Mouse (Mus musculus): Measurements from ENCODE around the gene Uqcc2. TPM values are rescaled to one million over a fixed set of nuclear protein-coding genes. Genes with fewer than 3 reads are reported as not detected.

Uqcc2 gene
- polyA plus RNA-seq, 1 experiment from 2014 or later, result 379 TPM

DNA sequence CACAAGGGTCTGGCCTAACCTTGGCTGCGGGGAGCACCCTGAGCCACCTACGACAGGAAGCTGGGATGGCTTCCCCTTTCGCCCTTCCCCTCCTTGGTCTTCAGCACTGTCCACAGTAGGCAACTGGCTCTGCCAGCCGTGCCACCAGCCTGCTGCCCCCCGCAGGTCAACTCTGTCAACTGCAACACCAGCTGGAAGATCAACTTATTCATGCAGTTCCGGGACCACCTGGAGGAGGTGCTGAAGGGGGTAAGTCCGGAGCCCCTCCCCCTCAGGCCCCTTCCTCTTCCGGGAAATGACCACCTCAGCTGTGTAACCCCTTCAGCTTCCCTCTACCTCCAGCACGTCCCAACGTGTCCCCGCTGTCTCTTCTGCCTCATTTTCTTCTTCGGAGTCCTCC is 46.3 kb downstream of the Uqcc2 start:
- H3K4me2 ChIP-seq, result no peak overlapping the region
- no peaks in the 10 kb centered on the region for H3K27me3 ChIP-seq
- no peak overlapping the region for H3K9ac ChIP-seq
- H3K4me1 ChIP-seq (replicated peaks), result 0 out of 2 replicates have a peak, but pooled peaks cover 3% of the 10 kb centered on the region
- no peak overlapping the region for H3K27ac ChIP-seq (replicated peaks)
- no peak for ATAC-seq (ENCODE audit: low FRiP score, low read depth)
- no peaks in the 10 kb centered on the region for H3K9me3 ChIP-seq
- 41% methylated on average over 12 of the region's 12 CpGs for WGBS
- H3K36me3 ChIP-seq, result no peaks in the 10 kb centered on the region
- H3K4me3 ChIP-seq, result no peak overlapping the region

DNA sequence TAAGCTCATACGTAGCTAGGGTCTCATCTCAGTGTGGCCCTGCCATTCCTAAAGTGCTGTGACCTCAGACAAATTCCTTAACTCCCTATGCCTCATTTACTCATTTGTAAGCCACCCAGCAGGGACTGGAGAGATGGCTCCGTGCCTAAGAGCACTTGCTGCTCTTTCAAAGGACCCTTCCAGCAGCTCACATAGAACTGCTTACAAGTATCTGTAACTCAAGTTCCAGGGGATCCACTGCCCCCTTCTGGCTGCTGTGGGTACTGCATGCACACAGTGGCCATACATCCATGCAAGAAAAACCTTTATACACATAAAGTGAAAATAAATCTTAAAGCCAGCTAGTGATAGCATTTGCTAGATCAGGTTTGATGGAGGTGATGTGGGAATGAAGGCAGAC is 48.0 kb downstream of the Uqcc2 start:
- 17% methylated on average over 2 of the region's 2 CpGs for WGBS
- ATAC-seq (ENCODE audit: low FRiP score, low read depth), result no peak
- Histone ChIP-seq H3K9ac (no peak overlapping the region), H3K4me3 (no peak overlapping the region), H3K4me1 (replicated peaks) (0 out of 2 replicates have a peak, but pooled peaks cover 3% of the 10 kb centered on the region), H3K36me3 (no peaks in the 10 kb centered on the region), H3K27ac (replicated peaks) (no peak overlapping the region), H3K9me3 (no peaks in the 10 kb centered on the region), H3K27me3 (no peaks in the 10 kb centered on the region), H3K4me2 (no peak overlapping the region)

DNA sequence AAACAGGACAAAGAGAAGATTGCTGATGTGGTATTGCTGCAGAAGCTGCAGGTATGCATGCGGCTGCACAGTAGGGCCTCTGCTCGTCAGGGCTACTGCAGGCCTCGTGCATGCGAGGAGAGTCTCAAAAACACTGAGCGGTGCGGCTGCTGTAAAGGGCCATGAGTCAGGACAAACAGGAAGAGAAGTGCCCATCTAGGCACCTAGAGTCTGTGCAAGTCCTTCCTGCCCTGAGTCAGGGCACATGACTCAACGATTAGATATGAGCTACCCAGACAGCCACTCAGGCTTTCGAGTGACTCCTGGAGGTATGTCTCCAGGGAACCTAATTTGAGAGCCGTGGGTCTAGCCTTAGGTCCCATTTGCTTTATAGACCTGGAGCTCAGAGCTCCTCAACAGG is 50.1 kb downstream of the Uqcc2 start:
- H3K9ac ChIP-seq, result no peak overlapping the region
- no peak overlapping the region for H3K4me2 ChIP-seq
- no peaks in the 10 kb centered on the region for H3K36me3 ChIP-seq
- no peaks in the 10 kb centered on the region for H3K9me3 ChIP-seq
- no peak overlapping the region for H3K27ac ChIP-seq (replicated peaks)
- 0 out of 2 replicates have a peak, but pooled peaks cover 3% of the 10 kb centered on the region for H3K4me1 ChIP-seq (replicated peaks)
- H3K27me3 ChIP-seq, result no peaks in the 10 kb centered on the region
- no peak overlapping the region for H3K4me3 ChIP-seq
- no peak for ATAC-seq (ENCODE audit: low FRiP score, low read depth)
- 82% methylated on average over 9 of the region's 9 CpGs for WGBS

DNA sequence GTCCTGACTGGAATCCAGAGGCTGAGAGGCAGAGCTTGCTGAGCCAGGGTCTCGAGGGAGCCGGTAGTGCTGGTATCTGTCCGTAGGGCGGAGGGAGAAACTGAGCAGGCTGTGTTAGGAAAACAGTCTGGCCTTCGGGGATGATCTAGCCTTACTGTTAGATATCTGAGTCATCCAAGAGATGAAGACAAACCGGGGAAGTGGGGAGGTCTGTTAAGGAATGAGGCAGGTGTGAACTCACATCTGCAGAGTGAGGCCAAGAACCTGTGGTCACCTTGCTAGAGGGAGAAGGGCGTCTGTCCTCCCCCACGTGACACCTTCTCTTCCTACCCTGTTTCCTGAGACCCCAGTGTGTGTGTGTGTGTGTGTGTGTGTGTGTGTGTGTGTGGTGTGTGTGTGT is 50.9 kb downstream of the Uqcc2 start:
- H3K9ac ChIP-seq, result no peak overlapping the region
- no peak overlapping the region for H3K27ac ChIP-seq (replicated peaks)
- no peaks in the 10 kb centered on the region for H3K9me3 ChIP-seq
- H3K4me2 ChIP-seq, result no peak overlapping the region
- no peak for ATAC-seq (ENCODE audit: low FRiP score, low read depth)
- no peaks in the 10 kb centered on the region for H3K27me3 ChIP-seq
- 70% methylated on average over 8 of the region's 8 CpGs for WGBS
- 0 out of 2 replicates have a peak, but pooled peaks cover 3% of the 10 kb centered on the region for H3K4me1 ChIP-seq (replicated peaks)
- H3K36me3 ChIP-seq, result no peaks in the 10 kb centered on the region
- H3K4me3 ChIP-seq, result no peak overlapping the region

DNA sequence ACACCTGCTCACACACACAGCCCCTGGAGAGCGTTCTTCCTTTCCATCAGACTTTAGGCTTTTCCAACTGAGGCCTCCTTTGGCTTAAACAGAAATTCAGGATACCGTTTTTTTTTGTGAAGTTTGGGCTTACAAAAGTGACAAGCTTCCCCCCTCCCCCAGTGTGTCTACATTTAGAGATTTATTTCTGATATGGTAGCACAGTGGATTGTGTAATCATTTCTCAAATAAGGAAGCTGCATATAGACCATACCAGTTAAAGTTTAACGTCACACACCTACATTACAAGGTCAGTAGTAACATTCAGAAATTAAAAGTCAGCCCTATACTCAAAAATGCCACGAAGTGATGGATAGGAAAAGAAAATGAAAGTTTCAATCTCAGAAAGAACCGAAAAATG is 51.8 kb downstream of the Uqcc2 start:
- Histone ChIP-seq H3K27me3 (no peaks in the 10 kb centered on the region), H3K36me3 (no peaks in the 10 kb centered on the region), H3K9me3 (no peaks in the 10 kb centered on the region), H3K4me3 (no peak overlapping the region), H3K4me2 (no peak overlapping the region), H3K27ac (replicated peaks) (no peak overlapping the region), H3K9ac (no peak overlapping the region), H3K4me1 (replicated peaks) (0 out of 2 replicates have a peak, but pooled peaks cover 3% of the 10 kb centered on the region)
- no peak for ATAC-seq (ENCODE audit: low FRiP score, low read depth)
- WGBS, result 87% methylated on average over 5 of the region's 5 CpGs

DNA sequence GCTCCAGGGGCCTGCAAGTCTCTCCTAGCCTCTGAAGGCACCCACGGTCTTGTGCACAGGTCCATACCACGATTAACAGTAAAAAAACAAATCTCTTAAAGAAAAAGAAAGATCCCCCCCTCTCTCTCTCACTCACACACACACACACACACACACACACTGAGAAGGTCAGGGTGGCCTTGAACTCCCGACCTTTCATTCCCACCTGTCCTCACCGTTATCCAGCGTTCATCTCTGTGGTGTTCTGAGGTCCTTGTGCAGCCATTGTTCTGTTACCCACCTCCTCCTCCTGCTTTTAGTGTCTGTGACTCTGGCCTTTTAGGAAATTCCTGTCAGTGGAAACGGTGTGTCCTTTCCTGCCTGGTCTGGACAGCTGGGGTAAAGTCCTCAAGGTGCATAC is 55.2 kb downstream of the Uqcc2 start:
- H3K27ac ChIP-seq (replicated peaks), result no peak overlapping the region
- no peak overlapping the region for H3K4me3 ChIP-seq
- no peaks in the 10 kb centered on the region for H3K36me3 ChIP-seq
- H3K27me3 ChIP-seq, result no peaks in the 10 kb centered on the region
- H3K4me1 ChIP-seq (replicated peaks), result 0 out of 2 replicates have a peak, but pooled peaks cover 3% of the 10 kb centered on the region
- no peak overlapping the region for H3K9ac ChIP-seq
- WGBS, result 86% methylated on average over 6 of the region's 6 CpGs
- ATAC-seq (ENCODE audit: low FRiP score, low read depth), result no peak
- no peak overlapping the region for H3K4me2 ChIP-seq
- no peaks in the 10 kb centered on the region for H3K9me3 ChIP-seq

DNA sequence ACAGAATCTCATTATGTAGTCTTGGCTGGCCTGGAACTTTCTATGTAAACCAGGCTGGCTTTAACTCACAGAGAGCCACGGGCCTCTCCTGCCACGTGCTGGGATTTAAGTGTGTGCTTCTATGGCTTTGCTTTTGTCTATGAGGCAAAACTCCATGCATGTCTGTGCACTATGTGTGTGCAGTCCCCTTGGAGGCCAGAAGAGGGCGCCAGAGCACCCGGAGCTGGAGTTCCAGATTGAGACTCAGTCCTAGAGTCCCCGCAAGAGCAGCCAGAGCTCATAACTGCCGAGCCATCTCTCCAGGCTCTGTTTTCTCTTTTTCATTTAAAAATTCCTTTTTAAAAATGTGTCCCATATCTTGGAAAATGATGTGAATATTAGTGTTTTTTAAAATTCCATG is 55.8 kb downstream of the Uqcc2 start:
- Histone ChIP-seq H3K27me3 (no peaks in the 10 kb centered on the region), H3K9ac (no peak overlapping the region), H3K4me2 (no peak overlapping the region), H3K36me3 (no peaks in the 10 kb centered on the region), H3K4me1 (replicated peaks) (no peaks in the 10 kb centered on the region), H3K4me3 (no peak overlapping the region), H3K27ac (replicated peaks) (no peak overlapping the region), H3K9me3 (no peaks in the 10 kb centered on the region)
- ATAC-seq (ENCODE audit: low FRiP score, low read depth), result no peak
- WGBS, result 86% methylated on average over 6 of the region's 6 CpGs

DNA sequence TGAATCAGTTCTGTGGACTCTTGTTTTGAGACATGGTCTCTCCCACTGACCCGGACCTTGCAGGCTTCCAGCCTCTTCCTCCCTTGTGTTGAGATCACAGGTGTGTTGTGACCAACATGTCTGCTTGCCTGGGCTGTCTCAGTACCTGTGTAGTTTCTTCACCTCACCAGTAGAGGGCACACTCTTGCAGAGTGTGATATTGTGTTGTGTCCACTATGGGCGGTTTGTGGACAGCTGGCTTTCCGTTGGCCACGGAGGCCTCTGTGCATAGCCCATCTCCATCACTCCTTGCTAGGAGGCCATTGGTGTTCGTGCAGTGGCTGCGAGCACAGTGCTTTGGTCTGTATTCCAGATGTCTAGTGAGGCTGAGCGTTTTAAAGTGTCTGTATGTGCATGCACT is 56.6 kb downstream of the Uqcc2 start:
- Histone ChIP-seq H3K36me3 (no peaks in the 10 kb centered on the region), H3K27me3 (no peaks in the 10 kb centered on the region), H3K27ac (replicated peaks) (no peak overlapping the region), H3K4me1 (replicated peaks) (no peaks in the 10 kb centered on the region), H3K4me2 (no peak overlapping the region), H3K4me3 (no peak overlapping the region), H3K9me3 (no peaks in the 10 kb centered on the region), H3K9ac (no peak overlapping the region)
- 96% methylated on average over 7 of the region's 7 CpGs for WGBS
- no peak for ATAC-seq (ENCODE audit: low FRiP score, low read depth)

DNA sequence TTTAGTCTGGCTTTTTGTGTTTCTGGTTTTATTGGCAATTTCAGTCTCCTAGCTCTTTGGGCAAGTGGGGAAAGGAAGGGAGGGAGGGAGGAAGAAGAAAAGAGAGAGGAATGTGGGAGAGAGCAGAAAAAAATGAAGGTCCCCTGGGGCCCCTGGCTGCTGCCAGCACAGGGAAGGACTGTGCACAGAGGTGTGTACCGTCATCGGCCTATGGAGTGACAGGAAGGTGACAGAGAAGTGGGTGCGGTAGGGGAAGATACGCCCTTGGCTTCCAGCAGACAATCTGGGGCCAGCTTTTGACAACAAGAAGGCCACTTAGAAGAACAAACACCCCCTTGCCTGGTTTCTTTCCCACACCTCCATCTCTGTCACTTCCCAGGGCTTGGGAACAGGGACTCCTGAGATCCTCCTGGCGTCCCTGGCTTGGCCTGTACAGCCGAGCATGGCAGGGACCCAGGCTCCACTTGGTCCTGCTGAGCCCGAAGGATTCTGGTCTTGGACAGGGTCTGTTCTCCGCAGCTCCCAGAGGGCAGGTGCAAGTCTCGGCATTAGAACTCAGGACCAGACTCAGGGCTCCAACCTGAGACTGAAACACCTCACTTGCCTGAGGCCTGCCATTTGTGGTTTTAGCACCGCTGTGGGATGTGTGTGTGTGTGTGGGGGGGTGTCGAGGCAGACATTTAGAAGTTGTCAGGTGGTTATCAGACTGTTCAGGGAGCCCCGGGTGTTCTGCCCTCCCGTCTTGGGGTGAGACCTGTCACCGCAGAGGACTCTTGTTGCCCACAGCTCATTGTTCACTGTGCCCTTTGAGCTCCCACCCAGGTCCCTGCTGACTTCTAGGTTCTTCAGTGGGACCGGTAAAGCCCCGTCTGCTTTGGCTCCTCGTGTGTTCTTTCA is 58.6 kb downstream of the Uqcc2 start:
- Histone ChIP-seq H3K4me3 (no peak overlapping the region), H3K9ac (no peak overlapping the region), H3K27ac (replicated peaks) (no peak overlapping the region), H3K4me1 (replicated peaks) (0 out of 2 replicates have a peak, but pooled peaks cover under 1% of the 10 kb centered on the region), H3K27me3 (no peaks in the 10 kb centered on the region), H3K4me2 (no peak overlapping the region), H3K36me3 (no peaks in the 10 kb centered on the region), H3K9me3 (no peaks in the 10 kb centered on the region)
- ATAC-seq (ENCODE audit: low FRiP score, low read depth), result no peak
- WGBS, result 79% methylated on average over 17 of the region's 17 CpGs

DNA sequence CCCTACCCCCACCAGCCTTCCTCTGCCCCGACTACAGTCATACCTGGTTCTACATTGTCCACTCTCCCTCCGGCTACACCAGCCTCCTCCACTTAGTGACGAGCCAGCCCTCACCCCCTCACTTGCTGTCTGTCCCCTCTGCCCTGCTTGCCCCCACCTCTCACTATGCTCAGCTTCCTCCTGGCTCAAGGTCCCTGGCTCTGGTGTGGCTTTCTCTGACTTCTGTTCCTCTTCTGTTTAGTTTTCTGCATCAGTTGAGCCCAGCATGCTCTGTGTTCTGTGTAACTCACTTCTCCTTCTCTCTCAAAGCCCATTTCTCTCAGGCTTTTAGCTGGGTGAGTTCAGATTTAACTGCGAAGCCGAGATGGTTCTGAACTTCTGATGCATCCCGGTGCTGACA is 59.5 kb downstream of the Uqcc2 start:
- Histone ChIP-seq H3K9ac (no peak overlapping the region), H3K4me2 (no peak overlapping the region), H3K27me3 (no peaks in the 10 kb centered on the region), H3K36me3 (no peaks in the 10 kb centered on the region), H3K4me1 (replicated peaks) (0 out of 2 replicates have a peak, but pooled peaks cover 7% of the 10 kb centered on the region), H3K4me3 (no peak overlapping the region), H3K9me3 (no peaks in the 10 kb centered on the region), H3K27ac (replicated peaks) (no peak overlapping the region)
- 72% methylated on average over 6 of the region's 6 CpGs for WGBS
- ATAC-seq (ENCODE audit: low FRiP score, low read depth), result no peak

DNA sequence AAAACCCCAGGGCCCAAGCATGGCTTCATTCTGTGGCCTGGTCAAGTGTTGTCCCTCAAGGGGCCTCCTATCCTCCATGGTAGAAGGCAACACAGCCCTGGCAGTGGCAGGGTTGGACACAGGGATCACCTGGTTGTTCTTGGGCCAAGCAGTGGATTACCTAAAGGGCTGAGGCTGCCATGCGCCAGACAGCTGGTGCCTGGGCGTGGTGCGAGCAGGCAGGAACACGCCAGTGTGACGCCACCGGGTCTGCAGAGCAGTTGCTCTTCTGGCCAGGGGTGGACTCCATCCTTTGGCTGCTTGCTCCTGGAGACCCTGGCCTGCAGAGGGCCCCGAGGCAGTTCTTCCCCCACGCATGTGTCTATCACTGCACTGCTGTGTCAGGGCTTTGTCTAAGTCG is 59.9 kb downstream of the Uqcc2 start:
- H3K27me3 ChIP-seq, result no peaks in the 10 kb centered on the region
- no peak overlapping the region for H3K4me2 ChIP-seq
- H3K4me3 ChIP-seq, result no peak overlapping the region
- H3K27ac ChIP-seq (replicated peaks), result no peak overlapping the region
- WGBS, result 71% methylated on average over 9 of the region's 9 CpGs
- H3K4me1 ChIP-seq (replicated peaks), result 0 out of 2 replicates have a peak, but pooled peaks cover 8% of the 10 kb centered on the region
- ATAC-seq (ENCODE audit: low FRiP score, low read depth), result no peak
- no peak overlapping the region for H3K9ac ChIP-seq
- H3K36me3 ChIP-seq, result no peaks in the 10 kb centered on the region
- H3K9me3 ChIP-seq, result no peaks in the 10 kb centered on the region

DNA sequence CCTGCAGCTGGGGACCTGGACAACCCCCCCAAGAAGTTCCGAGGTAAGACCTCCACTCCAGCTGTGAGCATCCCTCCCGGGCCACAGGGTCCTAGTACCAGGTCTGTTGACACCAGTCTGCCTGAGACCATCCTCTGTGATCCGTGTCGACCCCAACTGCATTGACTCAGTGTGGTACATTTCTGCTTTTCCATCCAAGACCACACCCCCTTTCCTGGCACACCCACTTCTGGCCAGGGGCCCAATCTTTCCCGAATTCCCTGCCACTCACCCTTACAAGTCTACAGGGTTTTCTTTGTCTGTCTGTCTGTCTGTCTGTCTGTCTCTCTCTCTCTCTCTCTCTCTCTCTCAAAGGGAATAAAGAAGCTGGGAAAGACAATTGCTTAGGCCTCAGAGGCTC is 60.6 kb downstream of the Uqcc2 start:
- Histone ChIP-seq H3K27ac (replicated peaks) (no peak overlapping the region), H3K4me3 (no peak overlapping the region), H3K27me3 (no peaks in the 10 kb centered on the region), H3K9ac (no peak overlapping the region), H3K4me1 (replicated peaks) (0 out of 2 replicates have a peak, but pooled peaks cover 8% of the 10 kb centered on the region), H3K9me3 (no peaks in the 10 kb centered on the region), H3K36me3 (no peaks in the 10 kb centered on the region), H3K4me2 (no peak overlapping the region)
- no peak for ATAC-seq (ENCODE audit: low FRiP score, low read depth)
- WGBS, result 69% methylated on average over 5 of the region's 5 CpGs
